In genomic region chr12:105962103-105963011, GRCm38 (mm10) we compare ENCODE assay signal across 8 mouse cellular contexts. TPM values are rescaled to one million over a fixed set of nuclear protein-coding genes. Genes with fewer than 3 reads are reported as not detected.
DNase-seq lines count a peak whose midpoint lies in the region; ATAC-seq and TF ChIP-seq lines count a peak whose summit lies in the region.

No protein-coding gene starts in this region.

- H3K4me1 ChIP-seq in embryonic fibroblast, embryonic 13.5 days (ENCODE audit: control insufficient read depth, insufficient read depth, low read length) = no peaks in the 10 kb centered on the region
- H3K4me1 ChIP-seq in heart, embryonic 10.5 days = peaks cover 7% of the 10 kb centered on the region; the same call in 1 of the 2 replicates
- H3K4me1 ChIP-seq in kidney, embryonic 14.5 days (ENCODE audit: control insufficient read depth, insufficient read depth, low read length) = peaks cover 10% of the 10 kb centered on the region; the same call in 1 of the 2 replicates
- H3K4me1 ChIP-seq in limb, embryonic 14.5 days (ENCODE audit: control insufficient read depth, insufficient read depth, low read length) = no peaks in the 10 kb centered on the region; the same call in 1 of the 2 replicates
- H3K4me1 ChIP-seq in midbrain, embryonic 16.5 days (ENCODE audit: control insufficient read depth, insufficient read depth, low read length) = peaks cover 27% of the 10 kb centered on the region
- no peaks in the 10 kb centered on the region for H3K4me1 ChIP-seq in spleen, adult 2 months (ENCODE audit: control insufficient read depth, insufficient read depth, insufficient read length)

- no peaks in the 10 kb centered on the region for H3K79me2 ChIP-seq in C2C12 (ENCODE audit: control insufficient read depth, insufficient read depth)

- peak; percentile 97 for TF ChIP-seq CTCF in C2C12 (IDR thresholded peaks at IDR 0.05; ENCODE audit: control insufficient read depth, insufficient read depth, insufficient read length)
- TF ChIP-seq CTCF in embryonic fibroblast, embryonic 13.5 days (IDR thresholded peaks at IDR 0.05; ENCODE audit: borderline replicate concordance, insufficient read depth, low read length) = peak; percentile 98
- peak; percentile 93 for TF ChIP-seq CTCF in spleen, adult 2 months (IDR thresholded peaks at IDR 0.05; ENCODE audit: extremely low read depth, insufficient read depth, insufficient read length, insufficient replicate concordance)

- peaks cover 26% of the 10 kb centered on the region for H3K27me3 ChIP-seq in C2C12 (ENCODE audit: control insufficient read depth, insufficient read depth, insufficient read length)
- H3K27me3 ChIP-seq in heart, embryonic 10.5 days (ENCODE audit: insufficient read depth, poor library complexity, severe bottlenecking) = peaks cover 40% of the 10 kb centered on the region
- H3K27me3 ChIP-seq in kidney, embryonic 14.5 days (ENCODE audit: control insufficient read depth, insufficient read depth, low read length) = peaks cover 21% of the 10 kb centered on the region
- H3K27me3 ChIP-seq in limb, embryonic 14.5 days (ENCODE audit: control insufficient read depth, insufficient read depth, low read length) = peaks cover 17% of the 10 kb centered on the region
- H3K27me3 ChIP-seq in midbrain, embryonic 16.5 days (ENCODE audit: control insufficient read depth, insufficient read depth, low read depth, low read length) = no peaks in the 10 kb centered on the region
- H3K27me3 ChIP-seq in spleen, adult 2 months (ENCODE audit: control insufficient read depth, insufficient read depth, low read length) = peaks cover 3% of the 10 kb centered on the region; the same call in 1 of the 2 replicates

- peak; percentile 95 for ATAC-seq in kidney, embryonic 14.5 days (ENCODE audit: low FRiP score, low TSS enrichment)
- peak; percentile 88 for ATAC-seq in limb, embryonic 14.5 days (ENCODE audit: low FRiP score, low read depth)
- peak; percentile 91 for ATAC-seq in midbrain, embryonic 16.5 days

- peak overlapping the region; percentile 63 for H3ac ChIP-seq in C2C12 (ENCODE audit: control insufficient read depth, insufficient read length, low read depth)

- peak; percentile 92 for DNase-seq in brain, adult 2 months (ENCODE audit: low read depth, low spot score)
- DNase-seq in heart, embryonic 10.5 days (ENCODE audit: low spot score) = peak; percentile 94
- DNase-seq in limb, embryonic 14.5 days (ENCODE audit: low spot score) = peak; percentile 93
- peak; percentile 46 to 85 for DNase-seq in spleen, adult 2 months (ENCODE audit: low read depth in 1 of 2, low spot score in 2 of 2)

- H3K9ac ChIP-seq in kidney, embryonic 14.5 days (ENCODE audit: low read depth, low read length) = peak overlapping the region; percentile 32; the same call in 1 of the 2 replicates
- peak overlapping the region; percentile 49 for H3K9ac ChIP-seq in limb, embryonic 14.5 days (ENCODE audit: low read depth, low read length, severe bottlenecking)
- peak overlapping the region; percentile 66 for H3K9ac ChIP-seq in midbrain, embryonic 16.5 days (ENCODE audit: low read depth, low read length)

- TF ChIP-seq POLR2A in embryonic fibroblast, embryonic 13.5 days (IDR thresholded peaks at IDR 0.05; ENCODE audit: low read depth, low read length) = no peak
- no peak for TF ChIP-seq POLR2A in limb, embryonic 14.5 days (IDR thresholded peaks at IDR 0.05; ENCODE audit: borderline replicate concordance, extremely low read depth, insufficient read depth, insufficient read length)
- no peak for TF ChIP-seq POLR2A in spleen, adult 2 months (IDR thresholded peaks at IDR 0.05; ENCODE audit: low read depth, low read length)

- no peaks in the 10 kb centered on the region for H3K36me3 ChIP-seq in C2C12 (ENCODE audit: control insufficient read depth, insufficient read depth)
- H3K36me3 ChIP-seq in heart, embryonic 10.5 days = no peaks in the 10 kb centered on the region
- H3K36me3 ChIP-seq in kidney, embryonic 14.5 days (ENCODE audit: control insufficient read depth, insufficient read depth, low read length) = no peaks in the 10 kb centered on the region
- H3K36me3 ChIP-seq in limb, embryonic 14.5 days (ENCODE audit: control insufficient read depth, insufficient read depth, low read length) = no peaks in the 10 kb centered on the region
- no peaks in the 10 kb centered on the region for H3K36me3 ChIP-seq in midbrain, embryonic 16.5 days (ENCODE audit: control insufficient read depth, insufficient read depth, low read length)
- H3K36me3 ChIP-seq in spleen, adult 2 months (ENCODE audit: control insufficient read depth, insufficient read depth, low read length) = no peaks in the 10 kb centered on the region

- H3K27ac ChIP-seq in embryonic fibroblast, embryonic 13.5 days (ENCODE audit: insufficient read depth, low read length) = no peak overlapping the region
- peak overlapping the region; percentile 44; the same call in 1 of the 2 replicates for H3K27ac ChIP-seq in heart, embryonic 10.5 days
- H3K27ac ChIP-seq in kidney, embryonic 14.5 days (ENCODE audit: low read depth, low read length) = no peak overlapping the region
- no peak overlapping the region for H3K27ac ChIP-seq in limb, embryonic 14.5 days (replicated peaks; ENCODE audit: low read depth, low read length)
- no peak overlapping the region; the same call in 1 of the 2 replicates for H3K27ac ChIP-seq in midbrain, embryonic 16.5 days (ENCODE audit: low read length)
- no peak overlapping the region for H3K27ac ChIP-seq in spleen, adult 2 months (ENCODE audit: insufficient read depth, low read length)

- no peaks in the 10 kb centered on the region for H3K9me3 ChIP-seq in heart, embryonic 10.5 days
- no peaks in the 10 kb centered on the region for H3K9me3 ChIP-seq in kidney, embryonic 14.5 days (ENCODE audit: control insufficient read depth, low read length)
- no peaks in the 10 kb centered on the region for H3K9me3 ChIP-seq in limb, embryonic 14.5 days (ENCODE audit: control insufficient read depth, low read length)
- no peaks in the 10 kb centered on the region for H3K9me3 ChIP-seq in midbrain, embryonic 16.5 days (replicated peaks; ENCODE audit: control insufficient read depth, low read length, poor library complexity, severe bottlenecking)

- peak overlapping the region; percentile 18 for H3K4me3 ChIP-seq in C2C12 (ENCODE audit: insufficient read depth, poor library complexity, severe bottlenecking)
- H3K4me3 ChIP-seq in embryonic fibroblast, embryonic 13.5 days (ENCODE audit: insufficient read depth, low read length) = peak overlapping the region; percentile 46
- peak overlapping the region; percentile 63 for H3K4me3 ChIP-seq in heart, embryonic 10.5 days
- peak overlapping the region; percentile 49 for H3K4me3 ChIP-seq in kidney, embryonic 14.5 days (ENCODE audit: low read length)
- peak overlapping the region; percentile 49 for H3K4me3 ChIP-seq in limb, embryonic 14.5 days (replicated peaks; ENCODE audit: low read length)
- peak overlapping the region; percentile 43 for H3K4me3 ChIP-seq in midbrain, embryonic 16.5 days (ENCODE audit: low read depth, low read length)
- H3K4me3 ChIP-seq in spleen, adult 2 months (ENCODE audit: extremely low read depth, insufficient read depth, insufficient read length) = peak overlapping the region; percentile 74

- peak overlapping the region; percentile 97 for H3K4me2 ChIP-seq in kidney, embryonic 14.5 days (replicated peaks; ENCODE audit: low read depth, low read length)
- peak overlapping the region; percentile 96 for H3K4me2 ChIP-seq in limb, embryonic 14.5 days (replicated peaks; ENCODE audit: low read depth, low read length, severe bottlenecking)
- peak overlapping the region; percentile 85 for H3K4me2 ChIP-seq in midbrain, embryonic 16.5 days (ENCODE audit: low read length)

- H3K79me3 ChIP-seq in C2C12 (ENCODE audit: low read depth) = no peaks in the 10 kb centered on the region

- 2% methylated on average over 37 of the region's 37 CpGs for WGBS in heart, embryonic 10.5 days
- WGBS in kidney, embryonic 14.5 days = 2% methylated on average over 33 of the region's 37 CpGs
- WGBS in limb, embryonic 14.5 days = under 1% methylated on average over 35 of the region's 37 CpGs
- under 1% methylated on average over 37 of the region's 37 CpGs for WGBS in midbrain, embryonic 16.5 days
- 1% methylated on average over 37 of the region's 37 CpGs for WGBS in spleen, adult 2 months

TF ChIP-seq in C2C12, 6 proteins besides CTCF, POLR2A, EP300 and RAD21:
- no peak for TF ChIP-seq MYOD1 (IDR thresholded peaks at IDR 0.05; ENCODE audit: control insufficient read depth, insufficient read length, low read depth)
- TF ChIP-seq MAX (IDR thresholded peaks at IDR 0.05) = peak; percentile 30

RNA-seq across cellular contexts. Expression of gene Vrk1, which starts 47.7 kb away (rescaled TPM):
- 22.8 TPM for polyA plus RNA-seq in C2C12 (2012; fragmentation: generic; extraction: Trizol)
- 18.9 and 28.2 TPM in 2 replicates for polyA plus RNA-seq in embryonic fibroblast, embryonic 13.5 days (2011; ENCODE audit: insufficient read length, low read depth, missing spikeins)
- polyA plus RNA-seq in heart, embryonic 10.5 days (2016; fragmentation: Nextera tagmentation; extraction: Ambion mirVana) = 62.9 and 76.4 TPM in 2 replicates
- polyA plus RNA-seq in kidney, embryonic 14.5 days (2014; fragmentation: Nextera tagmentation; extraction: Ambion mirVana) = 79.0 and 84.8 TPM in 2 replicates
- polyA plus RNA-seq in limb, embryonic 14.5 days (2012; rRNA removed) = 25.3 and 36.1 TPM in 2 replicates
- 50.2 and 52.4 TPM in 2 replicates for polyA plus RNA-seq in limb, embryonic 14.5 days (2014; fragmentation: Nextera tagmentation; extraction: Ambion mirVana)
- 30.1 and 34.0 TPM in 2 replicates for polyA plus RNA-seq in midbrain, embryonic 16.5 days (2015; fragmentation: Nextera tagmentation; extraction: Ambion mirVana)
- 8.4 and 9.5 TPM in 2 replicates for polyA plus RNA-seq in spleen, adult 2 months (2012; rRNA removed)

Comparison
In these comparisons a context has a peak if more than half of its experiments do, and no peak if none do; other contexts are left out.
1. H3K4me3 ChIP-seq: peak in every context shown above with its lines; median percentile 74 in spleen, adult 2 months; 63 in heart, embryonic 10.5 days; 49 in kidney, embryonic 14.5 days; 49 in limb, embryonic 14.5 days; 46 in embryonic fibroblast, embryonic 13.5 days; 43 in midbrain, embryonic 16.5 days; 18 in C2C12.